Mouse (Mus musculus) CD4-positive naive resting alpha-beta T cell, adult 76 days (primary cell): ENCODE data around the gene Cc2d2a. TPM values are rescaled to one million over a fixed set of nuclear protein-coding genes. Genes with fewer than 3 reads are reported as not detected.

Experiments used
- total RNA-seq: library from RNA; stranded (reverse); gene quantifications from one replicate; pipeline ENCODE4 v1.2.4, GENCODE M21; 2023

Gene Cc2d2a
- total RNA-seq = not detected

GRCm38 (mm10) chr5:43661997-43662961, at the start of gene Cc2d2a:
TSS of gene Cc2d2a (plus strand) at chr5:43662346.

Other genes with a start within 250 kb of the Cc2d2a start
- not detected for gene C1qtnf7, start 146.8 kb upstream of the Cc2d2a start, total RNA-seq
- 0.85 TPM for gene Bst1, start 156.5 kb downstream of the Cc2d2a start, total RNA-seq
- 54.0 TPM for gene Fbxl5, start 159.3 kb downstream of the Cc2d2a start, total RNA-seq
- gene Cd38, start 206.2 kb downstream of the Cc2d2a start, total RNA-seq = 9.1 TPM